9 mouse cellular contexts compared by ENCODE assay signal in genomic region chr3:79028153-79028878, GRCm38 (mm10).
DNase-seq lines count a peak whose midpoint lies in the region; ATAC-seq lines count a peak whose summit lies in the region.
"Had no signal": no experiment of that assay in that cellular context is flagged by ENCODE, and none has a peak within 500 bp of the region (broad histone marks: within the 10 kb centered on the region; RNA-seq: fewer than 3 reads in every experiment).

No protein-coding gene starts in this region.

- H3K36me3 ChIP-seq in hindbrain, embryonic 10.5 days, result no peaks in the 10 kb centered on the region
- H3K36me3 ChIP-seq: intestine, embryonic 15.5 days had no signal

- no peak for ATAC-seq in CD4-positive, CD25-positive, alpha-beta regulatory T cell, adult 4 months
- ATAC-seq in hematopoietic stem cell, adult 5-6 weeks (replicated peaks in 1 of 2; ENCODE audit: insufficient read depth in 1 of 2, low FRiP score in 2 of 2, low TSS enrichment in 1 of 2, low read depth in 1 of 2, poor library complexity in 2 of 2, severe bottlenecking in 2 of 2), result peak; percentile 56 to 80
- no peak for ATAC-seq in cerebellum, adult (ENCODE audit: insufficient number of reproducible peaks, low FRiP score, low TSS enrichment)
- ATAC-seq: intestine, embryonic 15.5 days had no signal

- H3K4me3 ChIP-seq in hindbrain, embryonic 10.5 days, result no peak overlapping the region
- H3K4me3 ChIP-seq: intestine, embryonic 15.5 days had no signal

- DNase-seq in CD4-positive, CD25-positive, alpha-beta regulatory T cell, adult 2 months (ENCODE audit: low read depth, low spot score), result peak; percentile 4
- DNase-seq in 416B (ENCODE audit: low read depth), result peak; percentile 95
- peak; percentile 10 for DNase-seq in lung, postnatal 14 days
- no peak for DNase-seq in thymus, postnatal 14 days
- no peak for DNase-seq in hindbrain, embryonic 10.5 days (ENCODE audit: low spot score)

- WGBS in hindbrain, embryonic 10.5 days, result 84% methylated on average over 14 of the region's 14 CpGs

- H3K27me3 ChIP-seq in hindbrain, embryonic 10.5 days (ENCODE audit: insufficient read depth, poor library complexity, severe bottlenecking), result no peaks in the 10 kb centered on the region
- H3K27me3 ChIP-seq: intestine, embryonic 15.5 days had no signal

- H3K9me3 ChIP-seq in hindbrain, embryonic 10.5 days, result peaks cover 4% of the 10 kb centered on the region; the same call in 1 of the 2 replicates
- H3K9me3 ChIP-seq: intestine, embryonic 15.5 days had no signal

- H3K4me1 ChIP-seq in hindbrain, embryonic 10.5 days (replicated peaks), result no peaks in the 10 kb centered on the region
- H3K4me1 ChIP-seq: intestine, embryonic 15.5 days had no signal

- no peak overlapping the region for H3K27ac ChIP-seq in hindbrain, embryonic 10.5 days
- H3K27ac ChIP-seq: intestine, embryonic 15.5 days had no signal

Comparison
In these comparisons a context has a peak if more than half of its experiments do, and no peak if none do; other contexts are left out.
1. DNase-seq: peak in CD4-positive, CD25-positive, alpha-beta regulatory T cell, adult 2 months (single experiment), 416B (single experiment) and lung, postnatal 14 days (single experiment); none in thymus, postnatal 14 days (single experiment) and hindbrain, embryonic 10.5 days (single experiment).
2. ATAC-seq: peak in hematopoietic stem cell, adult 5-6 weeks (2 of 2); none in CD4-positive, CD25-positive, alpha-beta regulatory T cell, adult 4 months (single experiment) and cerebellum, adult (single experiment).